Mouse (Mus musculus) liver, adult 2 months (tissue): Measurements from ENCODE around the gene Emid1.

Experiments used
- CTCF ChIP-seq: fragments of 200-500 bp; IDR thresholded peaks from 2 replicates; pipeline ENCODE4 v1.5.1; 2011; ENCODE audit warnings: low read depth, low read length, control low read depth
- POLR2A ChIP-seq: fragments of 200-500 bp; IDR thresholded peaks from 2 replicates; pipeline ENCODE4 v1.6.1; 2011; ENCODE audit warnings: low read length, control low read depth; ENCODE audit not compliant: insufficient read depth; ENCODE audit errors: extremely low read depth

DNA sequence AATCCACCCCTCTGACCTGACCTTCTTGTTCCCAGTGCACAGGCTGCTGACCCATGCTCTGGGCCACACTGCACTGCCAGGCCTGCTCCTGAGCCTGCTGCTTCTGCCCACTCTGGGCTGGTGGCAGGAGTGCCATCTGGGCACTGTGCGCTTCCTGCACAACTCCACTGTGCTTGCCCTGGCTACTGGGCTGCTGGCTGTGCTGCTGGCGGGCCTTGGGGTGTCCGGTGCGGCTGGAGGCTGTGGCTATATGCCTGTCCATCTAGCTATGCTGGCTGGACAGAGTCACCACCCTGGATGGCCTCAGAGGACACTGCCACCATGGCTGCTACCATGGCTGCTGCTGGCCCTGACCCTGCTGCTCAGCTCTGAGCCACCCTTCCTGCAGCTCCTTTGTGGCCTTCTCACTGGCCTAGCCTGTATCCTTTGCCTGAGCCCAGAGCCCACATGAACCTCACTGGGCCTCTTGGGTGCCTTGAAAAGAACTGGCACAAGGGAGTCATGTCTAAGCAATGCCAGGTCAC is 48.0 kb downstream of the Emid1 start:
- TF ChIP-seq CTCF: no peak
- TF ChIP-seq POLR2A: no peak
